Mouse (Mus musculus) kidney, postnatal 36 days (tissue): ENCODE data around the gene Gimap4.
A peak's percentile ranks its signal among the peaks of the same experiment; 100 is the strongest.

Experiments used
- DNase-seq, 2 experiments: peaks; one replicate each; pipeline ENCODE4 v3.0.0; 2021 to 2022; ENCODE audit warnings: mixed read lengths in 2 of 2

Gene Gimap4

DNA sequence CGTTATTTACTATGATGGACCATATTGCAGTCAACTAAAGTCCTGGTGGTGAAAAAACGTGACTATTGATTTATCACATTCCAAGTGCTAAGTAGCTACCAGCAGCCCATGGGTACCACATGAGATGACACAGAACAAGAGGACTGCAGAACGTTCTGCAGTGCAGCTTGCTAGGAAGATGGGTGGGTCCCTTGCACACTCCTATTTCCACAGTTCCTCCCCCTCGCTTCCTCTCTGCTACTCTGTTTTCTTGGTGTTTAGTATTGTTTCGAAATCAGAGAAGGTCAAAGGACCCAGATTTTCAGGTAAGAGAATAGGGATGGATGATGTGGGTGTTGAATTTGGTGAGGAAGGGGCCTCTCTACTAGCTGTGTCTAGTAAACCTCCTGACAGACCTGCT is at the start of gene Gimap4:
Gimap4 (plus strand) TSS at position 231 of the 400 bp plus-strand sequence.
- DNase-seq: peak; percentile 46 to 58

DNA sequence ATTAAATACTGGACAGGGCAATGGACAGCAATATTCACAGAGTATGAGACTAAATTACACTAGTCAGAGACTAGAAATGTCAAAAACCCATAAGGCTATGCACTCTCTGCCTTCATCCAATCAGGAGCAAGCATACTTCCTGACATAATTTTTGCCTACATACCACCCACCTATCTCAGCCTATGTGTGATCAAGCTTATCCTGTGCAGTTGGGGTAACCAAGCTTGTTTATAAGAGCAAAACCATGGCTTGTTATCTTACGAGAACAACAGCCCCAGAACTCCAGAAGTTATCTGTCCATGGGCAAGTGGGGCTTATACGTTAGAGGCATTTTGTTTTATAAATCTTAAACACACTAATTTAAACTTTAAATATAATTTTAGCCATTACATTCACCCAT is 49.2 kb upstream of the Gimap4 start:
- no peak for DNase-seq

DNA sequence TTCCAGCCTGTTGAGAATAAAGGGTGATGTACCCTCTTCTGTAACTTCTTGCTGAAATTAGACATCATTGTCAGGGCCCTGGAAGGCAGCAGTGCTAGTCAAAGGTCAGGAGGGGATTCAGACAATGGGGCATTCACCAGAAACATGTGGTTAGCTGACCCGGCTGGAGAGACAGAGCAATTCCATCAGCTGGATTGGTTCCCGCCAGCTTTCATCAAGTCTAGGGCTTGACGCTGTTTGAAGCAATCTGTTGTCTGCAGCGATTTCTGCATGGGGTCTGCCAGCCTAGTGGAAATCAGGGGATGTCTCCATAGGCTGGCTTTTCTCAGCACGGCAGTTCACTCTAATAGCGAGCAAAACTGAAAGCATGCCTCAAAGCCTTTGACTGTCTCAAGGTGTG is 47.8 kb upstream of the Gimap4 start:
- no peak for DNase-seq

DNA sequence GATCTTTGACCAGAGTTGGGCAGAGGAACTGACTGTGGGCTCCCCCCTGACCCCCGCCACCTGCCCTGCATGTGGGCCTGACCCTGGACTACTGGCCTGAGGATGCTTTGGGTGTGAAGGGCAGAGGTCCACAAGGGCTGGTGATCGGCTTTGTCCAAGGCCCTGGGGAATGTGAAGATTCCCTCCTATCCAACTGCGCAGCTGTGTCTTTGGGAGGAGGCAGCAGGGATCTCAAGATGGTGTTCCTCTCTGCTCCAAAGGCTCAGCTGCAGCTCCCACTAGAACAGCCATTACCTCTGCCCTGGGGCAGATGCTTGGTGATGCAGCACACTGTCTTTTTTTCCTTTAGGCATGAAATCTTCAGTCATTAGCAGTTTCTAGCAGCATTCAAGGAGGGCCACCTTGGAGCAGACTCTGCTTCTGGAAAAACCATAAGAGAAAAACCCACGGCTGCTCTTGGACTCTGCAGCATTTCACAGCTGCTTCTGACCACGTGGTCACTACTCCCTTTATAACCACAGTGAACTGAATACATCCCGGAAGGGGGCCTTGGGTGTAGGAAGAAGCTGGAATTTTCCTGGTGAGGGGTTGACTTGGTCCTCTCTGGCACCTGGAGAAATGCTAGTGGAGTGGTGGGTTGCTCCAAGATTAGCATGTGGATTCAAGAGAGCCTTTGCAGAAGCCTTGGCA is 46.4 kb upstream of the Gimap4 start:
- no peak for DNase-seq

DNA sequence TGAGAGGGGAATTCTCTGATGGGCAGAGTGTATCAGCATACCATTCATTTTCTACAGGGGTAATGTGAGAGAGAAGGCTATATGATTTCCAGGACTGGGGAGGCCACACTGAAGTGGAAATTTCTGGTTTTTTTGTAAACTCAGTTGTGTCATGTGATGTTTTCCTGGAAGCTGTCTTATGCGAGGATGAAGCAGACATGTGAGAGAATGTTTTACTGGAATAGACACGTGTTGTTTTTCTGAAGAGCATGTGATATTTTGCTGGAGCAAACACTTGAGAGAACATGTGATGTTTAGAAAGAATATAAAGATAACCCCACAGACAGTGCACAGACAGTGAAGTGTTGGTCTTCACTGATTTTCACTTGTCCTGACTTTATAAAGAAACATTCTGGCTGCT is 45.8 kb upstream of the Gimap4 start:
- DNase-seq: peak in 1 of 2 experiments; percentile 55

DNA sequence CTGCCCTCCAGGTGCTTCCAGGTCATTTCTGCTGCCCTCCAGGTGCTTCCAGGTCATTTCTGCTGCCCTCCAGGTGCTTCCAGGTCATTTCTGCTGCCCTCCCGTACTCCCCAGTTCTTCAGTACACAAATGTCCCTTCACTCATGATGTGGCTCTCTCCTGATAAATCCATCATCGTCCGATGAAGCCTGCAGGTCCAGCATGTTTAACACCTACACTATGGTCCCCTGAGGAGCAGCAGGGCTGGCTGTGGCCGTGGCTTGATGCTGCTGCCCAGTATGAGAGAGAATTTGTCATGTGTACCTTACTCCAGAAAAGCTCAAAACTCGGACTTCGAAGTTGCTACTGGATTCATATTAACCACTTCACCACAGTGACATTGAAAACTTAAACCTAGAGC is 43.0 kb upstream of the Gimap4 start:
- DNase-seq: no peak

DNA sequence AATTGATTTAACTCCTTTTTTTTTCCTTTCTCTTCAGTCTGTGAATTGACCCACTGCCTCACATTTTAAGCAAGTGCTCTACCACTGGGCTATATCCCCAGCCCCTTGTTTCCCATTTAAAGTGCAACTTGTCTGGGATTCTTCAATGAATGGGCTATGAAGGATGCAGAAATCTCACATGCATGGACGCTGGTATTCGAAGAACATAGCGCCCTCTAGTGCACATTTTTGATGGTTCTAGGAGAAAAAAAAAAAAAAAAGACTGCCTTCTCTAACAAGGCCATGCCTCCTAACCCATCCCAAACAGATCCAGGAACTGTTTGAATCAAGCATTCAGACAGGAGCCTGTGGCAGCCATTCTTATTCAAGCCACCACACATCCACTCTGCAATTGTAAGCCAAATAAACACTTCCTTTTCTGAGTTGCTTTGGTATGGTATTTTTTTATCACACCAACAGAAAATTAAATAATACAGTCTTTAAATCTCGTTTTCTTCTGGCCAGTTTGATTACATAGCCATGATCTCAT is 41.5 kb upstream of the Gimap4 start:
- DNase-seq: peak; percentile 58 to 67

DNA sequence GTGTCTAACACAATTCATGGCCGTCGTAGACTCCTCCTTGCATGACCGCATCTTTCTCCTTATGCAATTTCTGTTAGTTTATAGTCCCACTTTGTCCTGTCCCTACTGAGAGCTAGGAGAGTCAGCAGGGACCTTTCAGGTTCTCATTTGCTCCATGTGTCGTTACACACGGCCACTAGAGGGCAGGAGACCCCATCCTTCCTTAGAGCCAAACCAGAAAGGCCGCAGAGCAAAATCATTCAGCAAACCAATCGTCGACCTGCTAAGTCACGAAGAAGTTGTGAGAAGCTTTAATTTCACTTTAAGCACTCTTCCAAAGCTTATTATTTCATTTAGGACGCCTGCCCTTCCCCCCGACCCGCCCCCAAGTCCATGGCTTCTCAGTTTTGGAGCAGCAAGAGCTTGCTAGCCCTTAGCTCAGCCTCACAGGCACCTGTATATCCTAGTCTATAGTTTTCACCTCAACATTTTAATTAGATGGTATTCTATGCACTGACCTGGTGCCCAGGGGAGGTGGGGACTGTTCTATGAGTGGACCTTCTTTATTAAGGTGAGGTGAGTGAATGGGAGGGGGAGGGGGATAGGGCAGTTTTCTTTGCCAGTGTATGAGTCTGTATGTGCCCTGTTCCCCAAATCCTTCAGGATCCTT is 38.6 kb upstream of the Gimap4 start:
- DNase-seq: peak; percentile 85 to 90

DNA sequence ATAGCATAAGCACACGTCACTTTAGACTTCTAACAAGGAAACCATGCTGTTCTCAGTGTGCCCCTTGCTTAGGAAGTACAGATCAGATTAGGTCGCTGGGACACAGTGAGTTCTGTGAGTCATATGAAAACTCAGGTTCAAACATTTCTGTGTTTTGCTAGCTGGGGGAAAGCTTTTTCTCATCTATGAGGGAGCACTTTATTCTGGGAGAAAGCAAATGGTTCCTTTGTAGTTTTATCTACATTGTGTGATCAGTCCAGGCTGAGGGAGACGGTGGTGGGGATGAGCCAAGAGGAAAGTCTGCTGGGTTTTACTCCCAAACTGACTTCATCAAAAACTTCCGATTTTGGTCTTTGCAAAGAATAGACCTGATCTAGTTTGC is 38.0 kb upstream of the Gimap4 start:
- no peak for DNase-seq

DNA sequence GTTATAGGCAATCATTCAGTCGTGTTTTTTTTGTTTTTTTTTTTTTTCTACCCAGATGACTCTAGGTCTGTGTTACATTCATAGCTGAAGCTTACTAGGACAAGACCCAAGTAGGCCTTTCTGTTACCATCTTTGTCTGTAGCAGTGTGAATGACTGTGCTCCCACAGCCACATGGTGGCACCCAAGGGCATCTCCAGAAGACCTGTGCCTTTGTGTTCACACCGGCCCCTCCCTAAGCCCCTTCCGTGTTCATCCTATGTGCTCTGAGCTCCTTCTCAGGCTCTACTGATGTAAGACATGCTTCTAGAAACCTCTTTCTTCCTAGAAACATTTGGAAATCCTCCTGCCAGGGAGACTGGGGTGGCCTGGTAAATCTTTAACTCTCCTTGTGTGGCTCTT is 37.4 kb upstream of the Gimap4 start, which contains the start of gene Gimap8:
Gimap8 (plus strand) TSS at position 240 of the 400 bp plus-strand sequence.
- DNase-seq: peak; percentile 86 to 87

DNA sequence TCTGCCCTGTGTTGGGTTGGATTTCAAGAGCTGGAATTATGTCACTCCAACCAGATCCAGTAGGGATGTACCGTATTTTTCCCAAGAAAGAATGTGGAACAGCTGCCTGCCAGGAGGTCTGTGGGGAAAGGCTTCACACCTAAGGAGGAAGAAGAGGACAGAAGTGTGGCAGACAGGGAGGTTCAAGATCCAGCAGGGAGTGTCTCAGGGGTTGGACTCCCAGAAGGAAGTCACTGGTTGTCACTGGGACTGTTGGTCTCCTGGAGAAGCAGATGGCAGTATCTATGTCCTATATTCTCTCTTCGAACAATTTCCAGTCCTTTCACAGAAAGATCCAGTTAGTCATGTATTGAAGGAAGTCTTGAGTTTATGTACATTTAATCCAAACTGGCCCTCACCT is 36.7 kb upstream of the Gimap4 start:
- no peak for DNase-seq

DNA sequence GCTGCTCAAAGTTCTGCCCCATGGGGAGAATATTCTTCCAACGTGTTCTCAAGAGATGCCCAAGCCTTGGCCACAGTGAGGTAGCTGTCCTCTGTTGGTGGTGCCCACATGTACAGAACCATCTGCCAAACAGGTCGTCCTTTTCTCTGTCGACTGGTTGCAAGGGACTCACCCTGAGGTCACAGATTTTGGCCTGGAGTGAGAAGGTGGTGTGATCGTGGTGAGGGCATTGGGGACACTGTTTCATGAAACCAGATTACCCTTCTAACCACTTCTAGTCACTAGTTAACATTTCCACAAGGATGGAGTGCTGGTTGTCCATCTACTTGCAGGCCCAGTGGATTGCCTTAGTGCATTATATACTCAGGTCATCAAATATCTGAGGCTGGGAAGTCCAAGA is 35.6 kb upstream of the Gimap4 start:
- peak; percentile 43 to 68 for DNase-seq

DNA sequence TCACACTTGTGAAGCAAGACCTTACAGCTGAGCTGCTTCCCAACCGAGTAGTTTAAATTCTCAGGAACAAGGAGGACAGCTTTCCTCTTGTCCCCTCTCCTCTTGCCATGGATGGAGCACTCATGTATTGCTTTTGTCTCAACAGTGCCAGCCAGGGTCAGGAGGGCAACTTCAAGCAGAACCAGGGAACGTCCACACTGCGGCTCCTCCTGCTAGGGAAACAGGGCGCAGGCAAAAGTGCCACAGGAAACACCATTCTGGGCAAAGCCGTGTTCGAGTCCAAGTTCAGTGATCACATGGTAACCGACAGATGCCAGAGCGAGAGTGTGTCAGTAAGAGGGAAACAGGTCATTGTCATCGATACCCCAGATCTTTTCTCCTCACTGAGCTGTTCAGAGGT is 34.3 kb upstream of the Gimap4 start:
- DNase-seq: peak in 1 of 2 experiments; percentile 59

DNA sequence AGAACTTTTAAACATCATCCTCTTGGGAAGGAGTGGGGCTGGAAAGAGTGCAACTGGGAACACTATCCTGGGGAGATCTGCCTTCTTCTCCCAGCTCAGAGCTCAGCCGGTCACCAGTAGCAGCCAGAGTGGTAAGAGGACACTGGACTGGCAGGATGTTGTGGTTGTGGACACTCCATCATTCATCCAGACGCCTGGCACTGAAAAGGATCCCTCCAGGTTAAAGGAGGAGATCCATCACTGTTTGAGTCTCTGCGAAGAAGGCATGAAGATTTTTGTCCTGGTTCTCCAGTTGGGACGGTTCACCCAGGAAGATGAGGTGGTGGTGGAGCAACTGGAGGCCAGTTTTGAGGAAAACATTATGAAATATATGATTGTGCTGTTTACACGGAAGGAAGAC is 25.6 kb upstream of the Gimap4 start:
- no peak for DNase-seq

DNA sequence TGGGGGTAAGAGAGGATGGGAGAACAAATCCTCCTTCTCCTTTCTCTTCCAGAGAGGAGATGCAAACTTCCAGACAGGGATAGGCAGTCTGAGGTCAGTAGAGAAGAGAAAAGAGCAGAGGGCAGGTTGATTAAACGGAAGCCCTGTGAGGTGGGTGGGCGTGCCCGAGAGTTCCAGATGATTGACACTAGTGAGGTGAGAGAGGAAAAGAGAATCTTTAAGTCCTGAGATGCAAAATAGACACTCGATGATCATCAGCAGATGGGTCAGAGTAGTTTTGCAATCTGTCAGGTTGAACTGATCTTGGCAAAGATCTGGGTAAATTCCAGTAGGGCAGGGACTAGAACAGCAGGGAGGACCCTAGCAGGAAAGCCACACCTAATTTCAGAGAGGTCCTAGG is 19.6 kb upstream of the Gimap4 start:
- no peak for DNase-seq

DNA sequence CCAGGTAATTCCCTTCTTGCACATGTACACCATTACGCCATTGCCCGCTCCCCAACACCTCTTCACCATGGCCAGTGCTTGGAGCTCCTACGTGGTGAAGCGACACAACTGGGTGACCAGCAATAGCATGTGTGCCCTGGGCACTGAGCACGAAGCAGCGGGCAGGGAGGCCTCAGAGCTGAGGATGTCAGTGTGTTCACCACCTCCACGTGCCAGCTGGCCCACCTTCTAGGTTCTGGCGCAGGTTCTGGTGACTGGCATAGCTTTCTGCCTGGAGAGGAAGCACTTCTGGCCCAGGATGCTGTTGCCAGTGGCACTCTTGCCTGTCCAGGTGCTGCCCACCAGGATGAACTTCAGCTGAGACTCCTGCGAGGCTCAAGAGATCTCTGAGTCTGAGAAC is 18.9 kb upstream of the Gimap4 start:
- DNase-seq: no peak

DNA sequence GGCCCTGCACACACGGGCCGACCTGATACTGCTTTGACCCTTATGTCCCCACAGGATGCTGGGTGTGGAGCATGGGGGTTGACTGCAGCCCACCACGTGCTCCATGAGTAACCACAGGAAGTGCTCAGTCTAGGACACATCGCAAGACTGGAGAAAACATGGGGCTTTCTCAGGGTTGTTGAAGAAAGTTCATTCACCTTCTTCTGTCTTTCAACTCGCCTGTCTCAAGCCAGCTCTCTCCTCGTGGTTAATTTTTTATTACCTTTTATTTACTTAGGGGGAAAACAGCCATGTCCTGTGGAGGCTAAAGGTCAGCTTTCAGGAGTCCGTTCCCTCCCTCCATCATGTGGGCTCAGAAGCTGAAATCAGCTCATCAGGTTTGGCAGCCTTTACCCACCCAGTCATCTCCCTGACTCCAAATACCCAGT is 18.2 kb upstream of the Gimap4 start:
- DNase-seq: peak; percentile 57 to 79

DNA sequence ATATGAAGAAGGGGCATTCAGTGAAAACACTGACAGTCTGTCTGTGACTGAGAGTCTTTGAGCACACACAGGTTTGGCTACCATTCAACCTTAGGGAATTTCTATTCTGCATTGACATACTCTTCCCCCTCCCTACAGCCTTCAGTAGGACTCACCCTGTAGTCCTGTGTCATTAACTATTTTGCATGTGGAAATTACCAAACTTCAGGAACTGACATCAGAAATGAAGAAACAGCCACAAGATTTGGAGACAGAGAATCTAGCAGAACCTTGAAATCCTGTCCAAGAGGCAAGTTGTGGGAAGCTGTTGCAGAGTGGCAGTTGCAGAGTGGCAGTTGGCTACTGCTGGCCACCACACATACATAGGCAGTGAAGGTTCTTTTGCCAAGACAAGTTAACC is 16.3 kb upstream of the Gimap4 start:
- no peak for DNase-seq

DNA sequence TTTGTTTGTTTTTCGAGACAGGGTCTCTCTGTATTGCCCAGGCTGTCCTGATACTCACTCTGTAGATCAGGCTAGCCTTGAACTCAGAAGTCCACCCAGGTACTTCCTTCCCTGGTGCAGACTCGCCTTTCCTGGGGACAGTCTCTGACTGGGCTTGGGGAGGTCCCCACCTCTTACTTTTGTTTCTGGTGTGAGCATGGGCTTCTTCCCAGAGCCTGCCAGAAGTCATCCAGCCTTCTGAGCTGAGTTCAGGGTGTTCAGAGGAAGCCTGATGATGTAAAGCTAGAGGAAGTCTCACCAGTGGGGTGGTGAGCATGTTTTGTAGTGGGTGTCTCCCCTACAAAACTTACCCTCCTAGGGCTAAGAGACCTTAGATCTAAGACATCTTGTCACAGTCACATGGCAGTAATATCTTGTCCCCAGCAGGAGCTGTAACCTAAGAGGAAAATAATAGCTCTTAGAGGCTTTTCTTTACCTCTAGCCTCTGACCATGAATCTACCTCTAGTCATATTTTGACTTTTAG is 14.8 kb upstream of the Gimap4 start:
- no peak for DNase-seq

DNA sequence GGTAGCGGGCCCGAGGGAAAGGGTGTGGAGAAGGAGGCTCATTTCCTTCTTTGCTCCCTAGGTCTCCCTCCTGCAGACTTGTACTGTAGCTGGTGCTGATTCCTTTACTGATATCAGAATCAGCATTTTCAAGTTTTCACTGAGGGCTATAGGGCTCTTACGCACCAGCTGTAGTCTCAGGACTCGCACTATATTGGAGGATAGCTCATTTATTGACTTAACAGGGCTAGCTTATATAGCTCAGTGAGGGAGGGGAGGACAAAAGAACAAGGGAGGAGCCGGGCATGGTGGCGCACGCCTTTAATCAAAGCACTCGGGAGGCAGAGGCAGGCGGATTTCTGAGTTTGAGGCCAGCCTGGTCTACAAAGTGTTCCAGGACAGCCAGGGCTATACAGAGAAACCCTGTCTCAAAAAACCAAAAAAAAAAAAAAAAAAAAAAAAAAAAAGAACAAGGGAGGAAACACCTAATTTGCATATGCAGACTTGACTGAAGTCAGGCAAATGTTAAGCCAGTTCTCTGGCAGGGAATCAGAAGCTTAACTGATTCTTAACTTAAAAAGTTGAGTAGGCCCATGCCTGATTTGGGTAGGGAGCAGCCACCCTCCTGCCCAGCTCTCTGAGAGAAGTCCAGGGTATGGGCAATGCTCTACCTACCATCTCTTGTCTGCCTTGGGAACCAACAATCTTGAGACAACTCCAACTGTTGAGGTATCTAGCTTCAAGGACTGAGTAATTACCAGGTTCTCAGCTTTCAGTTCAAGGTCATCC is 9.9 kb upstream of the Gimap4 start:
- peak in 1 of 2 experiments; percentile 25 for DNase-seq

DNA sequence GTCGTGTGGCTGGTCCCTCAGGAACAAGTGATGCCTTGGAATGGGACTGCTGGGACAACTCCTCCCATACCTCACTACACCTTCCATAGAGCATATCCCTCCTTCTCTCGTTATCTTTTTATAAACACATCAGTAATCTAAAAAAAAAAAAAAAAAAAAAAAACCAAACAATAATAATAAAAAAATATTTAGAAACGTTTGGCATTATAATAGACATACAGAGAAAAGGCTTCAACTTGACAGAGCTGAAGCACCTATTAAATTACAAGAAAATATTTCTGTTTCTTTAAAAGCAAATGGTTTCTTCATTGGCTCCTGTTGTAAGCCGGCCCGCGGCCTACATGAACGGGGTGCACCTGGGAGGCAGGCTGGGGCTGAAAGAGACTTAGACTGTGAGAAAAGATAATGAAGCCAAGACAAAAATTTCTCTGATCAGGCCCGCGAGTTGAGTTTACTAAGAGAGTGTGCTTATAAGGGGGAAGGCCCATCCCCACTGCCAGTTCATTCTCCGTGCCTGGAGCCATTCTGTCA is 8.9 kb upstream of the Gimap4 start:
- no peak for DNase-seq

DNA sequence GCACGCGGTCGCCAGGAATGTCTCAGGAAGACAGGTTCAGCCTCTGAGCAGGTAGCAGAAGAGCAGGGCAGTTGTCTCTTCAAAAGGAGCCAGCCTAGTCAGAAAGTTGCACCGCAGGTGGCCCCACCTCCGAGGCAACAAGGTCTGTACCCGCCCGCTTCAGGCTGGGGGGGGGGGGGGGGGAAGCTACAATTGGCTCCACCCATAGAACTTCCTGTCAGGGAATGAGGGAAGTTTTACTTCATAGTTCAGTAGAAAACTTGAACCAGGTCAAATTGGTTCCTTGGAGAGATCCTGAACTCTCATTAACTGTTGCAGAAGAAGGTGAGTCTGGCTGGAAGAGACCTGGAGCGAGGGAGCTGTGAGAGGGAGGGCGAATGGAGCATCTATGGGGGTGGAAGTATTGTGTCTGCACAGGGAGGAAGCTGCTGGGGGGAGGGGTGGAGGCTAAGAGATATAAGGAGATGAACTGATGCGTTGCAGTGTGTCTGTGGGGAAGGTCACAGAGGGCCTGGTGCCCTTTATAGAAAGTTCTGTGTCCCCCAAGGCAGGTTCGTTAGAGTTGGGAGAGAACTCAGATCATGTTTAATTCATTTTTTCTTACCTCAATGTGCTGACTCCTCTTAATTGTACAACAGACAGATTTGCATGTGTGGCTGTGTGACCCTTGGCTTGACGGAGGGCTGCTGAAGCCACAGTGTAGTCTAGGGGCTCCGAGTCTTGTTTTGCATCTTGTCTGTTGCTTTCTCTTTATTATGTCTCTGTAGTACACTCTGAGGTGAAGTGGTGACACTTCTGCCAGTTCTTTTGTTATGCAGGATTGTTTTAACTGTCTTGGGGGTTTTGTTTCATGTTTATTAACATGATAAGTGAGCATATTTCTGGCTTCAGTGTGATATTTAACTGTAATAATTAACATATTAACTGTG is 8.2 kb upstream of the Gimap4 start, which contains the start of gene Gimap9:
Gimap9 (plus strand) TSS at position 199 of the 929 bp plus-strand sequence.
- DNase-seq: peak; percentile 79 to 82
